Mouse (Mus musculus): ENCODE measurements around the gene Srsf10.

Gene Srsf10

GRCm38 (mm10) chr4:135883401-135883851 lies 27.9 kb downstream of the Srsf10 start:
- DNase-seq (ENCODE audit: extremely low read depth, insufficient read length, low spot score) = no peak

- DNase-seq (ENCODE audit: extremely low read depth, insufficient read length, low spot score) = no peak
These were observed 28.5 kb downstream of the Srsf10 start for GRCm38 (mm10) chr4:135883881-135884516.

- DNase-seq (ENCODE audit: extremely low read depth, insufficient read length, low spot score) = no peak
These were observed 29.0 kb downstream of the Srsf10 start for GRCm38 (mm10) chr4:135884531-135884930.

GRCm38 (mm10) chr4:135885676-135886075 lies 30.1 kb downstream of the Srsf10 start:
- no peak for DNase-seq (ENCODE audit: extremely low read depth, insufficient read length, low spot score)

- no peak for DNase-seq (ENCODE audit: extremely low read depth, insufficient read length, low spot score)
These were observed 30.6 kb downstream of the Srsf10 start for GRCm38 (mm10) chr4:135886184-135886583.

GRCm38 (mm10) chr4:135888448-135889057 lies 33.0 kb downstream of the Srsf10 start:
- no peak for DNase-seq (ENCODE audit: extremely low read depth, insufficient read length, low spot score)

- DNase-seq (ENCODE audit: extremely low read depth, insufficient read length, low spot score) = no peak
These were observed 33.8 kb downstream of the Srsf10 start for GRCm38 (mm10) chr4:135889146-135889883.

GRCm38 (mm10) chr4:135889884-135890283 lies 34.3 kb downstream of the Srsf10 start:
- DNase-seq (ENCODE audit: extremely low read depth, insufficient read length, low spot score) = no peak

- no peak for DNase-seq (ENCODE audit: extremely low read depth, insufficient read length, low spot score)
These were observed 36.0 kb downstream of the Srsf10 start for GRCm38 (mm10) chr4:135891539-135891938.

GRCm38 (mm10) chr4:135892884-135893283 lies 37.3 kb downstream of the Srsf10 start:
- DNase-seq (ENCODE audit: extremely low read depth, insufficient read length, low spot score) = no peak

GRCm38 (mm10) chr4:135895071-135895571 lies 39.6 kb downstream of the Srsf10 start, which contains the start of gene Cnr2:
Gene Cnr2 (plus strand): TSS chr4:135895394.
- DNase-seq (ENCODE audit: extremely low read depth, insufficient read length, low spot score) = no peak

GRCm38 (mm10) chr4:135896157-135896556 lies 40.6 kb downstream of the Srsf10 start:
- DNase-seq (ENCODE audit: extremely low read depth, insufficient read length, low spot score) = no peak

GRCm38 (mm10) chr4:135898380-135899049 lies 43.0 kb downstream of the Srsf10 start:
- DNase-seq (ENCODE audit: extremely low read depth, insufficient read length, low spot score) = peak; percentile 55

- DNase-seq (ENCODE audit: extremely low read depth, insufficient read length, low spot score) = no peak
These were observed 43.5 kb downstream of the Srsf10 start for GRCm38 (mm10) chr4:135899050-135899448.

- DNase-seq (ENCODE audit: extremely low read depth, insufficient read length, low spot score) = no peak
These were observed 44.5 kb downstream of the Srsf10 start for GRCm38 (mm10) chr4:135900008-135900407.

- no peak for DNase-seq (ENCODE audit: extremely low read depth, insufficient read length, low spot score)
These were observed 47.2 kb downstream of the Srsf10 start for GRCm38 (mm10) chr4:135902606-135903242.

GRCm38 (mm10) chr4:135904810-135905209 lies 49.3 kb downstream of the Srsf10 start:
- no peak for DNase-seq (ENCODE audit: extremely low read depth, insufficient read length, low spot score)

GRCm38 (mm10) chr4:135906633-135907032 lies 51.1 kb downstream of the Srsf10 start:
- no peak for DNase-seq (ENCODE audit: extremely low read depth, insufficient read length, low spot score)

- DNase-seq (ENCODE audit: extremely low read depth, insufficient read length, low spot score) = no peak
These were observed 53.9 kb downstream of the Srsf10 start for GRCm38 (mm10) chr4:135909326-135910066.

GRCm38 (mm10) chr4:135911531-135911930 lies 56.0 kb downstream of the Srsf10 start:
- DNase-seq (ENCODE audit: extremely low read depth, insufficient read length, low spot score) = no peak
